Mouse (Mus musculus) myocyte (in vitro differentiated cells): Measurements from ENCODE around the gene Actl9. TPM values are rescaled to one million over a fixed set of nuclear protein-coding genes. Genes with fewer than 3 reads are reported as not detected.

Experiments
- H3K27me3 ChIP-seq: one replicate; pipeline ENCODE4 v1.6.1; 2011; ENCODE audit not compliant: control insufficient read depth, insufficient read depth, insufficient read length
- H3K36me3 ChIP-seq: one replicate; pipeline ENCODE4 v1.6.1; 2011; ENCODE audit not compliant: control insufficient read depth, insufficient read depth
- H3K4me2 ChIP-seq: one replicate; pipeline ENCODE4 v1.6.1; 2011; ENCODE audit warnings: low read depth, control low read depth
- H3K4me3 ChIP-seq: one replicate; pipeline ENCODE4 v1.5.1; 2011; ENCODE audit warnings: mild to moderate bottlenecking, control low read depth, moderate library complexity
- H3K79me2 ChIP-seq: one replicate; pipeline ENCODE4 v1.6.1; 2011; ENCODE audit not compliant: control insufficient read depth, insufficient read depth
- H3ac ChIP-seq: one replicate; pipeline ENCODE4 v1.6.1; 2011; ENCODE audit not compliant: control insufficient read depth, insufficient read length
- CEBPB ChIP-seq: IDR thresholded peaks from 2 replicates; pipeline ENCODE4 v1.6.1; 2011; ENCODE audit warnings: mild to moderate bottlenecking, moderate library complexity; ENCODE audit not compliant: poor library complexity, insufficient read depth, severe bottlenecking
- E2F4 ChIP-seq: IDR thresholded peaks from one replicate; pipeline ENCODE4 v1.6.1; 2011; ENCODE audit warnings: mild to moderate bottlenecking, control low read depth, moderate library complexity; ENCODE audit not compliant: insufficient read depth
- MAX ChIP-seq: IDR thresholded peaks from one replicate; pipeline ENCODE4 v1.6.1; 2011; ENCODE audit warnings: low read depth, mild to moderate bottlenecking, control low read depth
- MYOD1 ChIP-seq, 3 experiments: IDR thresholded peaks; one replicate each; pipeline ENCODE4 v1.6.1; 2011; ENCODE audit warnings: control low read depth in 2 of 3, low read depth in 2 of 3, mild to moderate bottlenecking in 2 of 3, moderate library complexity in 1 of 3; ENCODE audit not compliant: insufficient read length in 2 of 3, control insufficient read depth in 1 of 3
- MYOG ChIP-seq, 3 experiments: IDR thresholded peaks; one replicate each; pipeline ENCODE4 v1.6.1; 2011; ENCODE audit warnings: control low read depth in 2 of 3, low read depth in 2 of 3, mild to moderate bottlenecking in 2 of 3; ENCODE audit not compliant: insufficient read length in 2 of 3, control insufficient read depth in 1 of 3, insufficient read depth in 1 of 3
- POLR2A ChIP-seq: IDR thresholded peaks from one replicate; pipeline ENCODE4 v1.6.1; 2011; ENCODE audit warnings: low read depth, mild to moderate bottlenecking, control low read depth, moderate library complexity; ENCODE audit not compliant: insufficient read length
- POLR2AphosphoS2 ChIP-seq: IDR thresholded peaks from one replicate; pipeline ENCODE4 v1.6.1; 2011; ENCODE audit warnings: low read depth, control low read depth; ENCODE audit not compliant: insufficient read length
- REST ChIP-seq: IDR thresholded peaks from one replicate; pipeline ENCODE4 v1.6.1; 2011; ENCODE audit warnings: mild to moderate bottlenecking, control low read depth, moderate library complexity; ENCODE audit not compliant: insufficient read depth, insufficient read length
- SRF ChIP-seq: IDR thresholded peaks from one replicate; pipeline ENCODE4 v1.6.1; 2011; ENCODE audit warnings: low read depth; ENCODE audit not compliant: control insufficient read depth, insufficient read length
- TCF12 ChIP-seq: IDR thresholded peaks from one replicate; pipeline ENCODE4 v1.6.1; 2011; ENCODE audit warnings: mild to moderate bottlenecking, control low read depth; ENCODE audit not compliant: poor library complexity, insufficient read depth, severe bottlenecking
- TCF3 ChIP-seq: IDR thresholded peaks from one replicate; pipeline ENCODE4 v1.6.1; 2011; ENCODE audit warnings: low read depth, control low read depth; ENCODE audit not compliant: insufficient read length
- USF1 ChIP-seq: IDR thresholded peaks from one replicate; pipeline ENCODE4 v1.6.1; 2011; ENCODE audit warnings: low read depth, mild to moderate bottlenecking, control low read depth, moderate library complexity
- polyA plus RNA-seq: library from polyadenylated mRNA; unstranded; fragments of >200 nt; fragmentation: generic; extraction: Trizol; gene quantifications from one replicate; pipeline ENCODE4 v1.2.1, GENCODE M21; 2012; ENCODE audit warnings: missing spikeins

The Actl9 gene
- polyA plus RNA-seq, 1 experiment: not detected

DNA sequence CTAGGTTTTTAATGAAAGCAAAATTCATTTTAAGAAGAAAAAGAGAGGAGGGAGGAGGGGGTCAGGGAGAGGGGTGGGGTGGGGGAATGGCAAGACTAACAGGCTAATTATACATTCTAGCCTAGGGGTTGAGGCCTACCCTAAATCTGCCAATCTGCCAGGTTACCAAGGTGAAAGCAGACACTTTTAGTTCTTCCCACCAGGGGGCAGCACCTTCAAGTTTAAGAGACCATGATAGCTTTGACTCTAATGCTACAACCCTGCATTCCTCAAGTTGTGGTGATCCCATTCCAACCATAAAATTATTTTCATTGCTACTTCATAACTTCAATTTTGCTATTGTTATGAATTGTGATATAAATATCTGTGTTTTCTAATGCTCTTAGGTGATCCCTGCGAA is 6.5 kb downstream of the Actl9 start:
- Histone ChIP-seq H3K27me3 (no peaks in the 10 kb centered on the region), H3K36me3 (no peaks in the 10 kb centered on the region), H3K4me2 (peak overlapping the region; percentile 72), H3K4me3 (no peak overlapping the region), H3ac (no peak overlapping the region), H3K79me2 (no peaks in the 10 kb centered on the region)
- TF ChIP-seq SRF (no peak), TCF12 (no peak), MAX (no peak), TCF3 (no peak), CEBPB (no peak), USF1 (no peak), E2F4 (no peak), MYOD1 (IDR thresholded peaks at IDR 0.05; ENCODE audit: control insufficient read depth in 1 of 3, insufficient read length in 2 of 3, low read depth in 2 of 3) (no peak), POLR2A (no peak), POLR2AphosphoS2 (no peak), REST (no peak)

DNA sequence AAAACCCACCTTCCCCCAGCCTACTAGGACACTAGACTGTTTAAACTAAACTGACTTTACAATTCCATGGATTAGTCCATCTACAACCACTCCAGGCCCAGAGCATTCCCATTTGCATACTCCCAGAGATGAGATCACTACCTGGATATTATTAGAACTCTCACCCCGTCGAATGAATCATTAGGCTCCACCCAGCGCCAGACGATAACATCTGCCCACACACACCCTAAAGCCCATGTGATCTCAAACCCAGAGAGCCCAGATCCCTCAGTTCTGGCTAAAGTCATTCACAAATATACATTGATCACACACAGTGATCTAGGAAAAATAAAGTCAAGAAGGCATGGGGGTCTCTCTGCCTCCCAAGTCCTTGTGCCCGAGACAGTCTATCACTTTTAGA is 7.2 kb downstream of the Actl9 start:
- no peaks in the 10 kb centered on the region for H3K27me3 ChIP-seq
- H3K4me3 ChIP-seq: no peak overlapping the region
- no peak overlapping the region for H3ac ChIP-seq
- H3K79me2 ChIP-seq: no peaks in the 10 kb centered on the region
- TF ChIP-seq USF1: peak; percentile 82
- TF ChIP-seq CEBPB: no peak
- TF ChIP-seq MYOG (IDR thresholded peaks at IDR 0.05; ENCODE audit: control insufficient read depth in 1 of 3, insufficient read depth in 1 of 3, insufficient read length in 2 of 3, low read depth in 2 of 3): peak in 1 of 3 experiments; percentile 5
- H3K4me2 ChIP-seq: peak overlapping the region; percentile 72
- H3K36me3 ChIP-seq: no peaks in the 10 kb centered on the region

DNA sequence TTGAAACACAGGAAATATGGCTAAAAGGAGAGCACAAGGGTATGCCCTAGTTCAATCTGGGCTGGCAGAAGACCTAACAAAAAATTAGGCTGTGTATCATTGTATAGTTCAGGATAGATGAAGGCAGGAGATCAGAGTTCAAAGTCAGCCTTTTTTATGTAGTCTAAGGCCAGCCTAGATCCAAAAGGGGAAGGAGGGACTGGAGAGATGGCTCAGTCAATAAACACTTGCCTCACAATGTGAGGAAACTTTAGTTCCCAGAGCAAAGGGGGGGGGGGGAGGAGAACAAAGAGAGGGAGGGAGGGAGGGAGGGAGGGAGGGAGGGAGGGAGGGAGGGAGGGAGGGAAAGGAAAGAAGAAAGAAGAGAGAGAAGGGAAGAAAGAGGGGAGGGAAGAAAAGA is 8.5 kb downstream of the Actl9 start:
- H3K4me3 ChIP-seq: no peak overlapping the region
- no peaks in the 10 kb centered on the region for H3K27me3 ChIP-seq
- H3K4me2 ChIP-seq: no peak overlapping the region
- H3K79me2 ChIP-seq: no peaks in the 10 kb centered on the region
- H3ac ChIP-seq: no peak overlapping the region
- no peaks in the 10 kb centered on the region for H3K36me3 ChIP-seq
- no peak for TF ChIP-seq MAX
- no peak for TF ChIP-seq MYOD1 (IDR thresholded peaks at IDR 0.05; ENCODE audit: control insufficient read depth in 1 of 3, insufficient read length in 2 of 3, low read depth in 2 of 3)

DNA sequence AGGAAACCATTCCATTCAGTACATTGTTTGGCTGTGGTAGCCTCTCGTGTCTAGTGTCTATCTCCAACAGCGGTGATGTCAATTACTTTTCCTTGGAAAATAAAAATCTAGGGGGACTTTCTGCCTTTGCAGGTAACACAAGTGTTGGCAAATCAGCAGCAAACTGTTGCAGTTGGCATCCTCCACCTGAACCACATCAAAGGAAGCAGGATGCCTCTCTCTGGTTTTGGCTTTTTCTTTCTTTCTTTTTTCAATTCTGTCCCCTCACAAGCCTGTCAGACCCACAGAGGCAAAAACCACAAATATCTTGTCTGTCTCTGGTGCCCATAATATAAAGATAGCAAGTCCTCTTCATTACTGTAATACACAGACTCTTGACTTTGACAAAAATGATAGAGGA is 23.9 kb downstream of the Actl9 start:
- no peak overlapping the region for H3K4me3 ChIP-seq
- H3K4me2 ChIP-seq: no peak overlapping the region
- peaks cover 6% of the 10 kb centered on the region for H3K27me3 ChIP-seq
- no peak overlapping the region for H3ac ChIP-seq
- no peak for TF ChIP-seq REST
- no peak for TF ChIP-seq TCF3
- no peak for TF ChIP-seq TCF12
- no peak for TF ChIP-seq POLR2AphosphoS2
- TF ChIP-seq E2F4: no peak
- TF ChIP-seq MAX: no peak
- TF ChIP-seq USF1: no peak
- TF ChIP-seq MYOG (IDR thresholded peaks at IDR 0.05; ENCODE audit: control insufficient read depth in 1 of 3, insufficient read depth in 1 of 3, insufficient read length in 2 of 3, low read depth in 2 of 3): no peak
- no peak for TF ChIP-seq POLR2A
- H3K79me2 ChIP-seq: no peaks in the 10 kb centered on the region
- H3K36me3 ChIP-seq: no peaks in the 10 kb centered on the region

DNA sequence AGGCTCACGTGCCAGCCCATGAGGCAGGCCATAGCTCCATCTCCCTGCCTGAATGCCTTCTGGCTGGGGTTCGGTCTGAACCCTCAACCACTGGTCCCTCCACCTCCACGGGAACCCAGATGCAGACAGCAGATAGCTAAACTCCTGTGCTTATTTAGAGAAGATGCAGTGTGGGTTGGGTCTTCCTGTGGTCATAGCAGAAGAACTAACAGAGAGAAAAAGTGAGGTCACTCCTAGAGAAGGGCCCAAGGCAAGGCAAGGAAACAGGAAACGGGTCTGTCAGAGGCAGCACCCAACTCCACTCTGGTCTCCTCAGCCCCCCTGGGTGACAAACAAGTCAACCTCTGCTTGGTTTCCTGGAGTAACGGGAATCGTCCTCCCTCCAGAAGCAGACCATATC is 38.5 kb downstream of the Actl9 start:
- Histone ChIP-seq H3K4me2 (no peak overlapping the region), H3K27me3 (peaks cover 10% of the 10 kb centered on the region), H3K4me3 (no peak overlapping the region), H3K36me3 (no peaks in the 10 kb centered on the region), H3K79me2 (no peaks in the 10 kb centered on the region), H3ac (no peak overlapping the region)
- no peak for TF ChIP-seq USF1
- TF ChIP-seq TCF12: no peak
- TF ChIP-seq POLR2AphosphoS2: no peak
- TF ChIP-seq SRF: no peak
- no peak for TF ChIP-seq E2F4
- no peak for TF ChIP-seq CEBPB
- no peak for TF ChIP-seq MYOD1 (IDR thresholded peaks at IDR 0.05; ENCODE audit: control insufficient read depth in 1 of 3, insufficient read length in 2 of 3, low read depth in 2 of 3)
- TF ChIP-seq MYOG (IDR thresholded peaks at IDR 0.05; ENCODE audit: control insufficient read depth in 1 of 3, insufficient read depth in 1 of 3, insufficient read length in 2 of 3, low read depth in 2 of 3): no peak
- TF ChIP-seq REST: no peak
- TF ChIP-seq MAX: no peak
- TF ChIP-seq POLR2A: no peak
- no peak for TF ChIP-seq TCF3

Other genes starting within 250 kb of the Actl9 start
- not detected for gene Olfr239, start 241.6 kb upstream of the Actl9 start, polyA plus RNA-seq
- gene Olfr1564, start 211.2 kb upstream of the Actl9 start, polyA plus RNA-seq: 0.11 TPM
- gene Zfp955a, start 177.8 kb upstream of the Actl9 start, polyA plus RNA-seq: 3.1 TPM
- not detected for gene Olfr63, start 168.2 kb upstream of the Actl9 start, polyA plus RNA-seq
- gene Zfp955b, start 143.4 kb upstream of the Actl9 start, polyA plus RNA-seq: 3.0 TPM
- 2.2 TPM for gene Zfp81, start 74.0 kb upstream of the Actl9 start, polyA plus RNA-seq
- gene Zfp101, start 38.3 kb upstream of the Actl9 start, polyA plus RNA-seq: 0.90 TPM
- gene Adamts10, start 91.3 kb downstream of the Actl9 start, polyA plus RNA-seq: 4.5 TPM
- not detected for gene Myo1f, start 122.8 kb downstream of the Actl9 start, polyA plus RNA-seq
- gene Zfp414, start 196.2 kb downstream of the Actl9 start, polyA plus RNA-seq: 21.9 TPM
- gene Pram1, start 205.2 kb downstream of the Actl9 start, polyA plus RNA-seq: 0.41 TPM